Mouse (Mus musculus) small intestine, adult 2 months (tissue): Measurements from ENCODE around the gene Robo1. TPM values are rescaled to one million over a fixed set of nuclear protein-coding genes. Genes with fewer than 3 reads are reported as not detected.

ENCODE experiments used
- H3K27ac ChIP-seq: fragments of 200-500 bp; 2 replicates; pipeline ENCODE4 v1.5.1; 2012; ENCODE audit warnings: low read depth, low read length, control low read depth, inconsistent platforms; ENCODE audit not compliant: insufficient read depth
- H3K27me3 ChIP-seq: fragments of 200-500 bp; 2 replicates; pipeline ENCODE4 v1.6.1; 2012; ENCODE audit warnings: mild to moderate bottlenecking, moderate library complexity, low read length, inconsistent platforms; ENCODE audit not compliant: control insufficient read depth, insufficient read depth
- H3K36me3 ChIP-seq: fragments of 200-500 bp; 2 replicates; pipeline ENCODE4 v1.6.1; 2012; ENCODE audit warnings: mild to moderate bottlenecking, low read length, control low read depth, inconsistent platforms; ENCODE audit not compliant: control insufficient read depth, insufficient read depth
- H3K4me1 ChIP-seq: fragments of 200-500 bp; 2 replicates; pipeline ENCODE4 v1.6.1; 2012; ENCODE audit warnings: low read length, inconsistent platforms, mixed read lengths; ENCODE audit not compliant: control insufficient read depth, insufficient read depth, insufficient read length
- H3K4me3 ChIP-seq: fragments of 200-500 bp; 2 replicates; pipeline ENCODE4 v1.5.1; 2012; ENCODE audit warnings: low read depth, mild to moderate bottlenecking, control low read depth, inconsistent platforms, low read length, moderate library complexity
- CTCF ChIP-seq: fragments of 200-500 bp; IDR thresholded peaks from 2 replicates; pipeline ENCODE4 v1.5.1; 2012; ENCODE audit warnings: low read depth, mild to moderate bottlenecking, control low read depth, inconsistent platforms, low read length, moderate library complexity, mixed read lengths; ENCODE audit not compliant: insufficient replicate concordance, insufficient read length; ENCODE audit errors: extremely low read depth
- POLR2A ChIP-seq: fragments of 200-500 bp; IDR thresholded peaks from 2 replicates; pipeline ENCODE4 v1.6.1; 2012; ENCODE audit warnings: low read depth, mild to moderate bottlenecking, control low read depth, inconsistent platforms, low read length, moderate library complexity
- whole genome bisulfite sequencing: fragments of 180-500 bp; shearing (Covaris S2); methylation state at CpG from one replicate; pipeline ENCODE4 v1.1.7; 2018; 5-methylcytosine and 5-hydroxymethylcytosine counted together
- polyA plus RNA-seq: library from polyadenylated mRNA; depleted of rRNA; stranded (reverse); fragments of >200 nt; gene quantifications from 2 replicates; pipeline ENCODE4 v1.2.3, GENCODE M21; 2012

The Robo1 gene
- polyA plus RNA-seq, 1 experiment: 0.81 TPM

DNA sequence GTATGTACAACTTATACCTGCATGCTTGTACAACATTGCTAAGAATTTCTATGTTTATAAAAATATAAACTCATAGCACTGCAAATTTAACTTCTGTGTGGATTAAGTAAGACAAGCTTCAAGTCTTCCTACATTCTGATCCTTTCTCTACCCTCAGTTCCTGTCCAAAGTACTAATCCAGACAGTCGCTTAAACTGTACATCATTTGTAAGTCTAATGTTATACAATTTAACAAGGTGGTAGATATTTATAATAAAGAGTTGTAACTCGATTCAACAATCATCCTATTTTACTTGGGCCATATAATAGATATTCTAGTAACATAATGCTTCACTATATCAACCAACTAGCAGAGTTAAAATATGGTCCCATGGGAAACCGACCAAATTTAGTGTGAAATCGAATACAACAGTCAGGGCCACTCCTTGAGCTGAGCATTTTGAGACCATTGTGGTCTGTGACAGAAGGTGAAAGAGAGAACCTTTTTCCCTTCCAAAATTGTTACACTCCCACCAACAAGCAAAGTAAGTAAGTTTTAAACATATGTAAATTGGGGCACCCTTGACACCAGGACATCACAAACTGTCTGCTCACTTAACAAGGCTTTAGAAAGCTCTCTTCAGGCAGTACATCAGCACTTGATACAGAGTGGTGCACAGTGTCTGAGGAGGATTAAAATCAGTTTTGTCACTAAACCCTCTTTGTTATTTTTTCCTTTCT, 295.5 kb downstream of the Robo1 start:
- Histone ChIP-seq H3K27ac (no peak overlapping the region), H3K36me3 (no peaks in the 10 kb centered on the region), H3K4me3 (no peak overlapping the region), H3K4me1 (no peaks in the 10 kb centered on the region), H3K27me3 (no peaks in the 10 kb centered on the region)
- TF ChIP-seq CTCF: no peak
- TF ChIP-seq POLR2A: no peak
- WGBS: 72% methylated on average over 4 of the region's 4 CpGs

GRCm38 (mm10) chr16:72605066-72605465, 297.0 kb downstream of the Robo1 start:
- Histone ChIP-seq H3K27ac (no peak overlapping the region), H3K4me3 (no peak overlapping the region), H3K27me3 (no peaks in the 10 kb centered on the region), H3K36me3 (no peaks in the 10 kb centered on the region), H3K4me1 (no peaks in the 10 kb centered on the region)
- TF ChIP-seq POLR2A (no peak), CTCF (no peak)
- WGBS: 24% methylated on average over 6 of the region's 6 CpGs

GRCm38 (mm10) chr16:72610661-72611112, 302.6 kb downstream of the Robo1 start:
- TF ChIP-seq CTCF (no peak), POLR2A (no peak)
- Histone ChIP-seq H3K36me3 (no peaks in the 10 kb centered on the region), H3K4me1 (no peaks in the 10 kb centered on the region), H3K27me3 (no peaks in the 10 kb centered on the region), H3K27ac (no peak overlapping the region), H3K4me3 (no peak overlapping the region)
- 55% methylated on average over 4 of the region's 4 CpGs for WGBS

- Histone ChIP-seq H3K4me3 (no peak overlapping the region), H3K36me3 (no peaks in the 10 kb centered on the region), H3K27me3 (no peaks in the 10 kb centered on the region), H3K27ac (no peak overlapping the region), H3K4me1 (no peaks in the 10 kb centered on the region)
- TF ChIP-seq CTCF: no peak
- TF ChIP-seq POLR2A: no peak
- WGBS: 7% methylated on average over 1 of the region's 1 CpGs
Observed at GRCm38 (mm10) chr16:72614898-72615297, 306.8 kb downstream of the Robo1 start.

- H3K36me3 ChIP-seq: no peaks in the 10 kb centered on the region
- H3K27ac ChIP-seq: no peak overlapping the region
- TF ChIP-seq CTCF (no peak), POLR2A (no peak)
- no peaks in the 10 kb centered on the region for H3K4me1 ChIP-seq
- H3K4me3 ChIP-seq: no peak overlapping the region
- H3K27me3 ChIP-seq: no peaks in the 10 kb centered on the region
- 48% methylated on average over 2 of the region's 2 CpGs for WGBS
Observed at GRCm38 (mm10) chr16:72615360-72615759, 307.3 kb downstream of the Robo1 start.

DNA sequence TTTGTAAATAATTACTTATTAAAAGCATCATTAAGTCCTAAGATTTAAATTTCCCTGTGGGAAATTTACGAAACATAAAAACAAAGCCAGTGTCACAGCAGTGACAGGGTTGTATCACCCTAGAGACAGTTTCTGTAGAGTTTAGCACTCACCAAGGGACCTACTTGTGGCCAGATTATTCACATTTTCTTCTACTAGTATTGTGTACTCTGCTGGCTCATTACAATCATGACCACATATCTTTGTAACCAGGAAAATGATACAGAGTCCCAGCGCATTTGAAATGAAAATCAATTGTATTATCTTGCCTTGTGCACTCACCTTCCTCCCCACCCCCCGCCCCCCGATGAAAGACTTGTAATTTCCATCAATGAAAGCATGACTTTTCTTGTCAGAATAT, 314.3 kb downstream of the Robo1 start:
- Histone ChIP-seq H3K27me3 (no peaks in the 10 kb centered on the region), H3K27ac (no peak overlapping the region), H3K36me3 (no peaks in the 10 kb centered on the region), H3K4me1 (no peaks in the 10 kb centered on the region), H3K4me3 (no peak overlapping the region)
- TF ChIP-seq POLR2A (no peak), CTCF (no peak)
- WGBS: 60% methylated on average over 4 of the region's 4 CpGs

DNA sequence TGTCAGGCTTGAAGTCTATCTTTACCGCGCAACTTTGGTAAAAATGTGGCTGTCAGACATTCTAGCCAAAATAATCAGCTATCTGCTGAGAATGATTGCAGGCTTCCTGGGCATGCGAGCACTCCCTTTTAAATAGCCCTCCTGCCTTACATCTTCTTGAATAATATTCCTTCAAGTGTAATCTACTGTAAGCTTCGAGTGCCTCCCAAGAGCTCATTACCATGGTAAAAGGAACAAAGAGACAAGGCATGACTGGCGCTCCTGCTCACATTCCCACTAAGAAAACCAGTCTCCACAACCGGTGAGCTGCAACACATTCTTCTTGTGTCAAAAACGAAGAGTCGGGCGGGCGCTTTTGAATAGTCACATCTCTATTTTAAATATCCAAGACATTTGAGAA, 314.8 kb downstream of the Robo1 start:
- Histone ChIP-seq H3K4me1 (no peaks in the 10 kb centered on the region), H3K27me3 (no peaks in the 10 kb centered on the region), H3K4me3 (no peak overlapping the region), H3K36me3 (no peaks in the 10 kb centered on the region), H3K27ac (no peak overlapping the region)
- WGBS: 74% methylated on average over 10 of the region's 10 CpGs
- no peak for TF ChIP-seq POLR2A
- TF ChIP-seq CTCF: no peak

DNA sequence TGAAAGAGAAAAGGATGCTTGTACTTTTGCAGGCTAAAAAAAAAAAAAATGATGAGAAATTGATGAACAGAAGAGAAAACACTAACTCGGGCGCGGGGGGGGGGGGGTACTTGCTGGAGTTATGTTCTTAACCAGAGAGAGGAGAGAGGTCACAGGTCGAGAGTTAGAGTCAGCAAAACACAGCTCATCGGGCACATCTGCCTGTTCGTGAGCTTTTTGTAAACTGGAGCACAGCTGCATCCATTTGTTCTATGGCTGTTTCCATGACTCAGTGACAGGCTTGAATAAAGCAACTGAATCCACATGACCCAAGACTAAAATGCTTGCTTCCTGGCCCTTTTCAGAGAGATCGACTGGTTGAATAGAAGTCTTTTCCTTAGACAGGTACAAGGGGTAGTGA, 325.7 kb downstream of the Robo1 start:
- no peak overlapping the region for H3K27ac ChIP-seq
- no peaks in the 10 kb centered on the region for H3K36me3 ChIP-seq
- H3K27me3 ChIP-seq: no peaks in the 10 kb centered on the region
- WGBS: 64% methylated on average over 7 of the region's 7 CpGs
- no peaks in the 10 kb centered on the region for H3K4me1 ChIP-seq
- no peak overlapping the region for H3K4me3 ChIP-seq
- TF ChIP-seq POLR2A: no peak
- no peak for TF ChIP-seq CTCF
